Mouse (Mus musculus): Measurements from ENCODE around the gene Bcl9.

- no peak for TF ChIP-seq CHD2 (IDR thresholded peaks at IDR 0.05; ENCODE audit: low read length)
- no peak for TF ChIP-seq CTCF (IDR thresholded peaks at IDR 0.05 in 2 of 3, conservative IDR thresholded peaks at IDR 0.05 in 1 of 3; ENCODE audit: control insufficient read depth in 1 of 3, insufficient read depth in 1 of 3, low read depth in 2 of 3, low read length in 3 of 3, poor library complexity in 1 of 3, severe bottlenecking in 1 of 3)
- no peak for TF ChIP-seq EP300 (IDR thresholded peaks at IDR 0.05; ENCODE audit: low read depth in 1 of 2, low read length in 2 of 2)
- no peak for TF ChIP-seq ZKSCAN1 (IDR thresholded peaks at IDR 0.05; ENCODE audit: low read depth, low read length)
- TF ChIP-seq MXI1 (IDR thresholded peaks at IDR 0.05; ENCODE audit: low read depth, low read length): no peak
- TF ChIP-seq MAX (IDR thresholded peaks at IDR 0.05; ENCODE audit: low read length): no peak
- TF ChIP-seq POLR2A (IDR thresholded peaks at IDR 0.05; ENCODE audit: control insufficient read depth in 1 of 2, insufficient read depth in 1 of 2, low read depth in 1 of 2, low read length in 2 of 2, poor library complexity in 1 of 2): no peak
- no peak for TF ChIP-seq MYC (IDR thresholded peaks at IDR 0.05; ENCODE audit: low read depth, low read length)
- no peak for TF ChIP-seq MAZ (IDR thresholded peaks at IDR 0.05; ENCODE audit: low read depth, low read length)
- TF ChIP-seq UBTF (IDR thresholded peaks at IDR 0.05; ENCODE audit: borderline replicate concordance, insufficient read depth, low read depth, low read length): no peak
- TF ChIP-seq ZC3H11A (IDR thresholded peaks at IDR 0.05; ENCODE audit: low read depth, low read length): no peak
- no peak for TF ChIP-seq GATA1 (IDR thresholded peaks at IDR 0.05; ENCODE audit: low read depth, low read length)
- TF ChIP-seq MAFK (IDR thresholded peaks at IDR 0.05; ENCODE audit: borderline replicate concordance, low read depth, low read length): no peak
Measured at GRCm38 (mm10) chr3:97209351-97209750, 88.4 kb downstream of the Bcl9 start.
